Mouse (Mus musculus) kidney, embryonic 15.5 days (tissue): ENCODE measurements around the gene Trmt2a. TPM values are rescaled to one million over a fixed set of nuclear protein-coding genes. Genes with fewer than 3 reads are reported as not detected.

Experiments
- ATAC-seq: fragments of 200-750 bp; cut with Nextera tagmentation; replicated peaks from 2 replicates; pipeline ENCODE4 v1.8.0; 2017; ENCODE audit warnings: moderate TSS enrichment; ENCODE audit not compliant: low FRiP score
- H3K27ac ChIP-seq: fragments of 300-500 bp; sonication (generic); 2 replicates; pipeline ENCODE4 v1.5.1; 2015; ENCODE audit warnings: mild to moderate bottlenecking, inconsistent platforms
- H3K27me3 ChIP-seq: fragments of 300-500 bp; sonication (generic); 2 replicates; pipeline ENCODE4 v1.6.1; 2015; ENCODE audit warnings: inconsistent platforms
- H3K36me3 ChIP-seq: fragments of 300-500 bp; sonication (generic); 2 replicates; pipeline ENCODE4 v1.6.1; 2015; ENCODE audit warnings: inconsistent platforms
- H3K4me1 ChIP-seq: fragments of 300-500 bp; sonication (generic); 2 replicates; pipeline ENCODE4 v1.6.1; 2015; ENCODE audit warnings: inconsistent platforms
- H3K4me2 ChIP-seq: fragments of 300-500 bp; sonication (generic); 2 replicates; pipeline ENCODE4 v1.6.1; 2015; ENCODE audit warnings: moderate library complexity, mild to moderate bottlenecking, inconsistent platforms
- H3K4me3 ChIP-seq: fragments of 300-500 bp; sonication (generic); replicated peaks from 2 replicates; pipeline ENCODE4 v1.5.1; 2015; ENCODE audit warnings: mild to moderate bottlenecking, inconsistent platforms
- H3K9ac ChIP-seq: fragments of 300-500 bp; sonication (generic); 2 replicates; pipeline ENCODE4 v1.6.1; 2015; ENCODE audit warnings: mild to moderate bottlenecking, inconsistent platforms
- H3K9me3 ChIP-seq: fragments of 300-500 bp; sonication (generic); replicated peaks from 2 replicates; pipeline ENCODE4 v1.6.1; 2016; ENCODE audit warnings: inconsistent platforms
- WGBS: fragments of 180-500 bp; shearing (Covaris S2); methylation state at CpG from one replicate; pipeline ENCODE4 v1.1.7; 2015; ENCODE audit warnings: mixed read lengths; 5-methylcytosine and 5-hydroxymethylcytosine counted together
- polyA plus RNA-seq: library from polyadenylated mRNA; unstranded; fragments of >200 nt; fragmentation: Nextera tagmentation; extraction: Ambion mirVana; gene quantifications from 2 replicates; pipeline ENCODE4 v1.2.1, GENCODE M21; 2015

Trmt2a gene
- polyA plus RNA-seq = 99.2 and 102 TPM in 2 replicates

- Histone ChIP-seq H3K36me3 (peaks cover 65% of the 10 kb centered on the region), H3K4me2 (peak within 1 kb of the TSS; percentile 75), H3K9me3 (no peaks in the 10 kb centered on the region), H3K9ac (peak within 1 kb of the TSS; percentile 93), H3K27ac (peak within 1 kb of the TSS; percentile 95), H3K27me3 (no peaks in the 10 kb centered on the region), H3K4me1 (peaks cover 42% of the 10 kb centered on the region), H3K4me3 (peak within 1 kb of the TSS; percentile 90)
- WGBS = under 1% methylated on average over 100 of the region's 102 CpGs
- ATAC-seq = peak; percentile 96
Measured at GRCm38 (mm10) chr16:18248433-18249363, at the start of gene Trmt2a, which contains the start of gene Ranbp1. Trmt2a (plus strand) TSS chr16:18248679. Ranbp1 (minus strand) TSS chr16:18248732.

GRCm38 (mm10) chr16:18200062-18200461 is 48.4 kb upstream of the Trmt2a start:
- WGBS = 51% methylated on average over 2 of the region's 2 CpGs
- Histone ChIP-seq H3K9ac (no peak overlapping the region), H3K4me1 (peaks cover 59% of the 10 kb centered on the region), H3K27ac (0 out of 2 replicates have a peak overlapping the region, but pooled peaks have one; percentile 13), H3K9me3 (no peaks in the 10 kb centered on the region), H3K4me2 (no peak overlapping the region), H3K4me3 (no peak overlapping the region), H3K36me3 (no peaks in the 10 kb centered on the region), H3K27me3 (peaks cover 23% of the 10 kb centered on the region)
- no peak for ATAC-seq

- Histone ChIP-seq H3K9me3 (no peaks in the 10 kb centered on the region), H3K4me2 (no peak overlapping the region), H3K9ac (no peak overlapping the region), H3K4me3 (no peak overlapping the region), H3K4me1 (peaks cover 52% of the 10 kb centered on the region), H3K27me3 (peaks cover 23% of the 10 kb centered on the region), H3K36me3 (no peaks in the 10 kb centered on the region), H3K27ac (no peak overlapping the region)
- ATAC-seq = no peak
- WGBS = 36% methylated on average over 1 of the region's 1 CpGs
Measured at GRCm38 (mm10) chr16:18201620-18202019, 46.9 kb upstream of the Trmt2a start.

GRCm38 (mm10) chr16:18202061-18202460 is 46.4 kb upstream of the Trmt2a start:
- Histone ChIP-seq H3K4me1 (peaks cover 52% of the 10 kb centered on the region), H3K4me3 (no peak overlapping the region), H3K27ac (no peak overlapping the region), H3K27me3 (peaks cover 22% of the 10 kb centered on the region), H3K4me2 (no peak overlapping the region), H3K9me3 (no peaks in the 10 kb centered on the region), H3K9ac (no peak overlapping the region), H3K36me3 (no peaks in the 10 kb centered on the region)
- 95% methylated on average over 1 of the region's 1 CpGs for WGBS
- no peak for ATAC-seq

GRCm38 (mm10) chr16:18203430-18204091 is 44.9 kb upstream of the Trmt2a start:
- Histone ChIP-seq H3K9me3 (no peaks in the 10 kb centered on the region), H3K4me2 (no peak overlapping the region), H3K4me1 (peaks cover 43% of the 10 kb centered on the region), H3K27ac (peak overlapping the region; percentile 72), H3K27me3 (peaks cover 18% of the 10 kb centered on the region), H3K36me3 (no peaks in the 10 kb centered on the region), H3K9ac (no peak overlapping the region), H3K4me3 (no peak overlapping the region)
- peak; percentile 90 for ATAC-seq
- WGBS = 12% methylated on average over 7 of the region's 7 CpGs

GRCm38 (mm10) chr16:18210701-18211416 is 37.6 kb upstream of the Trmt2a start:
- H3K4me1 ChIP-seq = 0 out of 2 replicates have a peak, but pooled peaks cover 5% of the 10 kb centered on the region
- no peaks in the 10 kb centered on the region for H3K36me3 ChIP-seq
- H3K4me3 ChIP-seq = no peak overlapping the region
- no peak overlapping the region for H3K27ac ChIP-seq
- H3K4me2 ChIP-seq = no peak overlapping the region
- H3K9me3 ChIP-seq = no peaks in the 10 kb centered on the region
- 26% methylated on average over 6 of the region's 8 CpGs for WGBS
- no peak overlapping the region for H3K9ac ChIP-seq
- ATAC-seq = peak; percentile 35
- H3K27me3 ChIP-seq = peaks cover 10% of the 10 kb centered on the region

- 0 out of 2 replicates have a peak, but pooled peaks have one; percentile 40 for ATAC-seq
- Histone ChIP-seq H3K4me2 (no peak overlapping the region), H3K4me1 (0 out of 2 replicates have a peak, but pooled peaks cover 5% of the 10 kb centered on the region), H3K4me3 (no peak overlapping the region), H3K9me3 (no peaks in the 10 kb centered on the region), H3K27me3 (peaks cover 10% of the 10 kb centered on the region), H3K27ac (no peak overlapping the region), H3K9ac (no peak overlapping the region), H3K36me3 (no peaks in the 10 kb centered on the region)
- WGBS = 48% methylated on average over 10 of the region's 10 CpGs
Measured at GRCm38 (mm10) chr16:18211417-18212171, 36.9 kb upstream of the Trmt2a start.

GRCm38 (mm10) chr16:18213689-18214088 is 34.8 kb upstream of the Trmt2a start:
- no peaks in the 10 kb centered on the region for H3K9me3 ChIP-seq
- ATAC-seq = no peak
- H3K4me2 ChIP-seq = no peak overlapping the region
- no peak overlapping the region for H3K4me3 ChIP-seq
- peaks cover 10% of the 10 kb centered on the region for H3K27me3 ChIP-seq
- H3K27ac ChIP-seq = no peak overlapping the region
- H3K4me1 ChIP-seq = 0 out of 2 replicates have a peak, but pooled peaks cover 5% of the 10 kb centered on the region
- 49% methylated on average over 6 of the region's 6 CpGs for WGBS
- no peak overlapping the region for H3K9ac ChIP-seq
- no peaks in the 10 kb centered on the region for H3K36me3 ChIP-seq

- Histone ChIP-seq H3K36me3 (no peaks in the 10 kb centered on the region), H3K4me1 (peaks cover 8% of the 10 kb centered on the region), H3K4me3 (no peak overlapping the region), H3K27ac (no peak overlapping the region), H3K9ac (no peak overlapping the region), H3K27me3 (peaks cover 6% of the 10 kb centered on the region), H3K4me2 (no peak overlapping the region), H3K9me3 (no peaks in the 10 kb centered on the region)
- 79% methylated on average over 7 of the region's 7 CpGs for WGBS
- ATAC-seq = no peak
Measured at GRCm38 (mm10) chr16:18214858-18215257, 33.6 kb upstream of the Trmt2a start.

- Histone ChIP-seq H3K9me3 (no peaks in the 10 kb centered on the region), H3K4me1 (peaks cover 15% of the 10 kb centered on the region), H3K9ac (no peak within 1 kb of the TSS), H3K4me2 (no peak within 1 kb of the TSS), H3K27me3 (no peaks in the 10 kb centered on the region), H3K27ac (no peak within 1 kb of the TSS), H3K36me3 (peaks cover 8% of the 10 kb centered on the region), H3K4me3 (no peak within 1 kb of the TSS)
- ATAC-seq = no peak
- WGBS = 89% methylated on average over 4 of the region's 4 CpGs
Measured at GRCm38 (mm10) chr16:18217579-18217978, 30.9 kb upstream of the Trmt2a start, which contains the start of gene Ccdc188. Ccdc188 (plus strand) TSS chr16:18217879.

- WGBS = 76% methylated on average over 9 of the region's 9 CpGs
- Histone ChIP-seq H3K9me3 (no peaks in the 10 kb centered on the region), H3K27me3 (no peaks in the 10 kb centered on the region), H3K36me3 (peaks cover 18% of the 10 kb centered on the region), H3K9ac (no peak overlapping the region), H3K4me2 (no peak overlapping the region), H3K27ac (no peak overlapping the region), H3K4me1 (peaks cover 15% of the 10 kb centered on the region), H3K4me3 (no peak overlapping the region)
- no peak for ATAC-seq
Measured at GRCm38 (mm10) chr16:18218580-18218996, 29.9 kb upstream of the Trmt2a start.
